Mouse (Mus musculus) lung, postnatal 0 days (tissue): ENCODE measurements at regions not wholly inside any gene's neighbourhood (a gene's known extent, or its start where the extent isn't known, plus 50 kb on each side); places are given as distances from the start of the nearest gene placed in this dataset.

ENCODE experiments used
- ATAC-seq: fragments of 200-750 bp; cut with Nextera tagmentation; 2 replicates; pipeline ENCODE4 v1.8.0; 2017; ENCODE audit warnings: moderate library complexity
- DNase-seq: peaks from one replicate; pipeline ENCODE4 v3.0.0-alpha.2; 2016; ENCODE audit warnings: low spot score
- H3K27ac ChIP-seq: fragments of 300-500 bp; sonication (generic); 2 replicates; pipeline ENCODE4 v1.5.1; 2014; ENCODE audit warnings: antibody characterized with exemption, mild to moderate bottlenecking, low read length, mixed read lengths
- H3K27me3 ChIP-seq: fragments of 300-500 bp; sonication (generic); replicated peaks from 2 replicates; pipeline ENCODE4 v1.6.1; 2014; ENCODE audit warnings: low read length, mixed read lengths; ENCODE audit not compliant: insufficient read depth
- H3K36me3 ChIP-seq: fragments of 300-500 bp; sonication (generic); 2 replicates; pipeline ENCODE4 v1.6.1; 2014; ENCODE audit warnings: low read length, mixed read lengths; ENCODE audit not compliant: insufficient read depth
- H3K4me1 ChIP-seq: fragments of 300-500 bp; sonication (generic); 2 replicates; pipeline ENCODE4 v1.6.1; 2014; ENCODE audit warnings: antibody characterized with exemption, low read depth, low read length, mixed read lengths; ENCODE audit not compliant: insufficient read depth
- H3K4me2 ChIP-seq: fragments of 300-500 bp; sonication (generic); replicated peaks from 2 replicates; pipeline ENCODE4 v1.6.1; 2014; ENCODE audit warnings: low read depth, mild to moderate bottlenecking, low read length, moderate library complexity, mixed read lengths
- H3K4me3 ChIP-seq: fragments of 300-500 bp; sonication (generic); 2 replicates; pipeline ENCODE4 v1.5.1; 2014; ENCODE audit warnings: low read depth, low read length
- H3K9ac ChIP-seq: fragments of 300-500 bp; sonication (generic); replicated peaks from 2 replicates; pipeline ENCODE4 v1.6.1; 2014; ENCODE audit warnings: low read depth, mild to moderate bottlenecking
- H3K9me3 ChIP-seq: fragments of 300-500 bp; sonication (generic); 2 replicates; pipeline ENCODE4 v1.6.1; 2016; ENCODE audit warnings: low read length, mixed read lengths
- CTCF ChIP-seq: IDR thresholded peaks from 2 replicates; pipeline ENCODE4 v1.5.1; 2016; ENCODE audit warnings: antibody characterized with exemption, mild to moderate bottlenecking
- EP300 ChIP-seq: IDR thresholded peaks from 2 replicates; pipeline ENCODE4 v1.6.1; 2016; ENCODE audit warnings: antibody characterized with exemption, mild to moderate bottlenecking, control low read depth
- WGBS: fragments of 180-500 bp; shearing (Covaris S2); extraction: QIAGEN DNeasy Blood & Tissue Kit; methylation state at CpG from one replicate; pipeline ENCODE4 v1.1.7; 2014; 5-methylcytosine and 5-hydroxymethylcytosine counted together

- no peak for ATAC-seq
- Histone ChIP-seq H3K27ac (no peak overlapping the region), H3K4me2 (peak overlapping the region; percentile 17; the same call in 1 of the 2 replicates), H3K36me3 (no peaks in the 10 kb centered on the region), H3K9me3 (no peaks in the 10 kb centered on the region), H3K4me1 (peaks cover 5% of the 10 kb centered on the region; the same call in 1 of the 2 replicates), H3K4me3 (no peak overlapping the region), H3K9ac (no peak overlapping the region), H3K27me3 (no peaks in the 10 kb centered on the region)
- peak; percentile 58 for DNase-seq
- WGBS = 22% methylated on average over 19 of the region's 19 CpGs
- no peak for TF ChIP-seq CTCF
- TF ChIP-seq EP300 = no peak
Measured at GRCm38 (mm10) chr19:53460312-53461024, 68.4 kb upstream of the Dusp5 start.

- no peak overlapping the region for H3K4me2 ChIP-seq
- peaks cover 5% of the 10 kb centered on the region; the same call in 1 of the 2 replicates for H3K4me1 ChIP-seq
- no peak overlapping the region for H3K9ac ChIP-seq
- ATAC-seq (no peak), DNase-seq (no peak)
- no peaks in the 10 kb centered on the region for H3K9me3 ChIP-seq
- no peaks in the 10 kb centered on the region for H3K36me3 ChIP-seq
- H3K4me3 ChIP-seq = no peak overlapping the region
- TF ChIP-seq EP300 = no peak
- TF ChIP-seq CTCF = no peak
- H3K27ac ChIP-seq = no peak overlapping the region
- H3K27me3 ChIP-seq = no peaks in the 10 kb centered on the region
- WGBS = 33% methylated on average over 3 of the region's 3 CpGs
Measured at GRCm38 (mm10) chr19:53459407-53459788, 69.0 kb upstream of the Smndc1 start.

- 43% methylated on average over 10 of the region's 10 CpGs for WGBS
- no peak for DNase-seq
Measured at GRCm38 (mm10) chr19:53458770-53459406, 68.5 kb upstream of the Smndc1 start.

GRCm38 (mm10) chr19:53456681-53457080 lies 66.3 kb upstream of the Smndc1 start:
- ATAC-seq (no peak), DNase-seq (no peak)
- H3K4me1 ChIP-seq = peaks cover 8% of the 10 kb centered on the region; the same call in 1 of the 2 replicates
- 68% methylated on average over 5 of the region's 5 CpGs for WGBS
- no peak overlapping the region for H3K27ac ChIP-seq
- no peak overlapping the region for H3K4me3 ChIP-seq
- H3K9me3 ChIP-seq = no peaks in the 10 kb centered on the region
- no peak overlapping the region for H3K9ac ChIP-seq
- H3K36me3 ChIP-seq = no peaks in the 10 kb centered on the region
- TF ChIP-seq CTCF (no peak), EP300 (no peak)
- no peak overlapping the region for H3K4me2 ChIP-seq
- no peaks in the 10 kb centered on the region for H3K27me3 ChIP-seq

More at GRCm38 (mm10) chr19:53458770-53459406, 68.5 kb upstream of the Smndc1 start:
- Histone ChIP-seq H3K27me3 (no peaks in the 10 kb centered on the region), H3K4me1 (peaks cover 5% of the 10 kb centered on the region; the same call in 1 of the 2 replicates), H3K36me3 (no peaks in the 10 kb centered on the region), H3K9me3 (no peaks in the 10 kb centered on the region), H3K4me2 (no peak overlapping the region), H3K4me3 (no peak overlapping the region), H3K9ac (no peak overlapping the region), H3K27ac (no peak overlapping the region)
- no peak for ATAC-seq
- TF ChIP-seq CTCF (no peak), EP300 (no peak)

GRCm38 (mm10) chr19:53454571-53454970 lies 64.2 kb upstream of the Smndc1 start:
- 78% methylated on average over 4 of the region's 4 CpGs for WGBS
- Histone ChIP-seq H3K4me2 (no peak overlapping the region), H3K27ac (no peak overlapping the region), H3K9ac (no peak overlapping the region), H3K9me3 (no peaks in the 10 kb centered on the region), H3K36me3 (no peaks in the 10 kb centered on the region), H3K27me3 (no peaks in the 10 kb centered on the region), H3K4me1 (peaks cover 4% of the 10 kb centered on the region; the same call in 1 of the 2 replicates), H3K4me3 (no peak overlapping the region)
- no peak for ATAC-seq
- TF ChIP-seq EP300 (no peak), CTCF (no peak)
- DNase-seq = no peak

- no peak for DNase-seq
- H3K9ac ChIP-seq = no peak overlapping the region
- no peak overlapping the region for H3K27ac ChIP-seq
- TF ChIP-seq EP300 (no peak), CTCF (no peak)
- no peaks in the 10 kb centered on the region for H3K36me3 ChIP-seq
- no peaks in the 10 kb centered on the region for H3K9me3 ChIP-seq
- H3K4me1 ChIP-seq = peaks cover 4% of the 10 kb centered on the region; the same call in 1 of the 2 replicates
- no peak overlapping the region for H3K4me2 ChIP-seq
- WGBS = 67% methylated on average over 3 of the region's 3 CpGs
- H3K27me3 ChIP-seq = no peaks in the 10 kb centered on the region
- no peak for ATAC-seq
- no peak overlapping the region for H3K4me3 ChIP-seq
Measured at GRCm38 (mm10) chr19:53454059-53454458, 63.7 kb upstream of the Smndc1 start.
